Mouse (Mus musculus) thymus, postnatal 14 days (tissue): ENCODE data around the gene Prss46.

Experiments
- DNase-seq: peaks from one replicate; pipeline ENCODE4 v3.0.0; 2021

Gene Prss46

GRCm38 (mm10) chr9:110901204-110901603 lies 56.9 kb downstream of the Prss46 start:
- DNase-seq, result no peak

- no peak for DNase-seq
Measured at GRCm38 (mm10) chr9:110902271-110902670, 58.0 kb downstream of the Prss46 start.
